In genomic region chr7:143474811-143475210, GRCm38 (mm10) we compare ENCODE assay signal across 13 mouse cellular contexts. TPM values are rescaled to one million over a fixed set of nuclear protein-coding genes. Genes with fewer than 3 reads are reported as not detected.
DNase-seq lines count a peak whose midpoint lies in the region; ATAC-seq and TF ChIP-seq lines count a peak whose summit lies in the region.
"Had no signal": no experiment of that assay in that cellular context is flagged by ENCODE, and none has a peak within 500 bp of the region (broad histone marks: within the 10 kb centered on the region; RNA-seq: fewer than 3 reads in every experiment).

No protein-coding gene starts in this region.

- H3K4me2 ChIP-seq in limb, embryonic 11.5 days (ENCODE audit: low read depth, severe bottlenecking): no peak overlapping the region
- H3K4me2 ChIP-seq in liver, embryonic 11.5 days: no peak overlapping the region
- peak overlapping the region; percentile 49; the same call in 1 of the 2 replicates for H3K4me2 ChIP-seq in stomach, postnatal 0 days (replicated peaks; ENCODE audit: low read depth)
- H3K4me2 ChIP-seq: heart, embryonic 13.5 days; hindbrain, embryonic 13.5 days had no signal

- no peak overlapping the region for H3K4me3 ChIP-seq in limb, embryonic 11.5 days (ENCODE audit: low read depth, low read length)
- no peak overlapping the region for H3K4me3 ChIP-seq in limb, embryonic 10.5 days
- peak overlapping the region; percentile 55 for H3K4me3 ChIP-seq in kidney, adult 2 months (ENCODE audit: insufficient read depth, low read depth, low read length)
- no peak overlapping the region for H3K4me3 ChIP-seq in liver, embryonic 11.5 days (ENCODE audit: low read depth, low read length)
- no peak overlapping the region for H3K4me3 ChIP-seq in stomach, postnatal 0 days (ENCODE audit: low read depth, low read length)
- H3K4me3 ChIP-seq: heart, embryonic 13.5 days; hindbrain, embryonic 13.5 days had no signal

- no peak for TF ChIP-seq EP300 in stomach, postnatal 0 days (optimal IDR thresholded peaks at IDR 0.05)

- no peaks in the 10 kb centered on the region for H3K4me1 ChIP-seq in limb, embryonic 11.5 days (ENCODE audit: control insufficient read depth, insufficient read depth, low read length)
- H3K4me1 ChIP-seq in limb, embryonic 10.5 days: peaks cover 19% of the 10 kb centered on the region
- peaks cover 4% of the 10 kb centered on the region; the same call in 1 of the 2 replicates for H3K4me1 ChIP-seq in kidney, adult 2 months (ENCODE audit: control insufficient read depth, insufficient read depth, low read length)
- no peaks in the 10 kb centered on the region for H3K4me1 ChIP-seq in liver, embryonic 11.5 days (replicated peaks; ENCODE audit: control insufficient read depth, insufficient read depth, low read length)
- 0 out of 2 replicates have a peak, but pooled peaks cover 4% of the 10 kb centered on the region for H3K4me1 ChIP-seq in stomach, postnatal 0 days (replicated peaks; ENCODE audit: control insufficient read depth, insufficient read depth)
- H3K4me1 ChIP-seq: hindbrain, embryonic 13.5 days had no signal

- no peak overlapping the region for H3K27ac ChIP-seq in limb, embryonic 11.5 days (replicated peaks; ENCODE audit: low read depth, low read length)
- H3K27ac ChIP-seq in limb, embryonic 10.5 days: no peak overlapping the region
- peak overlapping the region; percentile 75 for H3K27ac ChIP-seq in kidney, adult 2 months (ENCODE audit: insufficient read depth, low read depth, low read length)
- H3K27ac ChIP-seq in liver, embryonic 11.5 days (ENCODE audit: low read depth, low read length): no peak overlapping the region
- peak overlapping the region; percentile 86; the same call in 1 of the 2 replicates for H3K27ac ChIP-seq in stomach, postnatal 0 days (replicated peaks)
- H3K27ac ChIP-seq: gastrocnemius, adult 2 months; heart, embryonic 13.5 days; hindbrain, embryonic 13.5 days had no signal

- no peak overlapping the region for H3K9ac ChIP-seq in limb, embryonic 11.5 days (ENCODE audit: low read length)
- H3K9ac ChIP-seq in liver, embryonic 11.5 days (ENCODE audit: low read depth, low read length): no peak overlapping the region
- no peak overlapping the region for H3K9ac ChIP-seq in stomach, postnatal 0 days (ENCODE audit: low read length)
- H3K9ac ChIP-seq: heart, embryonic 13.5 days; hindbrain, embryonic 13.5 days had no signal

- H3K36me3 ChIP-seq in limb, embryonic 11.5 days (ENCODE audit: control insufficient read depth, insufficient read depth, low read length): no peaks in the 10 kb centered on the region
- no peaks in the 10 kb centered on the region for H3K36me3 ChIP-seq in limb, embryonic 10.5 days
- H3K36me3 ChIP-seq in kidney, adult 2 months (ENCODE audit: control insufficient read depth, insufficient read depth, low read length): no peaks in the 10 kb centered on the region
- H3K36me3 ChIP-seq in liver, embryonic 11.5 days (ENCODE audit: control insufficient read depth, insufficient read depth, low read length): no peaks in the 10 kb centered on the region
- no peaks in the 10 kb centered on the region for H3K36me3 ChIP-seq in stomach, postnatal 0 days (ENCODE audit: control insufficient read depth, insufficient read depth, low read length)
- H3K36me3 ChIP-seq: heart, embryonic 13.5 days; hindbrain, embryonic 13.5 days had no signal

- TF ChIP-seq POLR2A in kidney, adult 2 months (IDR thresholded peaks at IDR 0.05; ENCODE audit: low read depth, low read length): no peak

- no peaks in the 10 kb centered on the region for H3K27me3 ChIP-seq in limb, embryonic 11.5 days (ENCODE audit: control insufficient read depth, insufficient read depth, low read length)
- peaks cover 9% of the 10 kb centered on the region for H3K27me3 ChIP-seq in limb, embryonic 10.5 days (ENCODE audit: low read depth, poor library complexity, severe bottlenecking)
- H3K27me3 ChIP-seq in kidney, adult 2 months (replicated peaks; ENCODE audit: control insufficient read depth, insufficient read depth, low read length): no peaks in the 10 kb centered on the region
- no peaks in the 10 kb centered on the region for H3K27me3 ChIP-seq in liver, embryonic 11.5 days (replicated peaks; ENCODE audit: control insufficient read depth, insufficient read depth, low read length)
- no peaks in the 10 kb centered on the region for H3K27me3 ChIP-seq in stomach, postnatal 0 days (ENCODE audit: control insufficient read depth, insufficient read depth, low read length)

- no peak for DNase-seq in limb, embryonic 11.5 days (ENCODE audit: low spot score)
- DNase-seq in limb, embryonic 10.5 days (ENCODE audit: low spot score): no peak
- peak; percentile 85 for DNase-seq in kidney, adult 2 months
- DNase-seq in liver, embryonic 11.5 days (ENCODE audit: low spot score): no peak
- DNase-seq in stomach, postnatal 0 days (ENCODE audit: low spot score): peak; percentile 90
- no peak for DNase-seq in cerebellum, adult 8-10 months
- no peak for DNase-seq in frontal cortex, postnatal 36 days (ENCODE audit: low spot score in 2 of 2)
- DNase-seq in urinary bladder, postnatal 25 days (ENCODE audit: low spot score): no peak
- DNase-seq: adrenal gland, adult 2 months; gastrocnemius, adult 2 months; lung, postnatal 10 days had no signal

- TF ChIP-seq CTCF in kidney, adult 2 months (conservative IDR thresholded peaks at IDR 0.05; ENCODE audit: insufficient read depth, insufficient read length, low read depth, low read length): no peak
- no peak for TF ChIP-seq CTCF in stomach, postnatal 0 days (IDR thresholded peaks at IDR 0.05; ENCODE audit: low read depth)

- no peaks in the 10 kb centered on the region for H3K9me3 ChIP-seq in limb, embryonic 11.5 days (ENCODE audit: control insufficient read depth, low read length)
- no peaks in the 10 kb centered on the region for H3K9me3 ChIP-seq in limb, embryonic 10.5 days (replicated peaks)
- no peaks in the 10 kb centered on the region for H3K9me3 ChIP-seq in liver, embryonic 11.5 days (ENCODE audit: control insufficient read depth, low read length)
- no peaks in the 10 kb centered on the region for H3K9me3 ChIP-seq in stomach, postnatal 0 days (ENCODE audit: control insufficient read depth, low read length)
- H3K9me3 ChIP-seq: heart, embryonic 13.5 days; hindbrain, embryonic 13.5 days had no signal

- 22% methylated on average over 10 of the region's 10 CpGs for WGBS in limb, embryonic 11.5 days
- WGBS in limb, embryonic 10.5 days: 32% methylated on average over 10 of the region's 10 CpGs
- 33% methylated on average over 10 of the region's 10 CpGs for WGBS in kidney, adult 2 months
- WGBS in liver, embryonic 11.5 days: 27% methylated on average over 10 of the region's 10 CpGs
- 33% methylated on average over 10 of the region's 10 CpGs for WGBS in stomach, postnatal 0 days

- ATAC-seq in limb, embryonic 11.5 days (ENCODE audit: insufficient number of reproducible peaks, low FRiP score, low TSS enrichment, low read depth): 0 out of 2 replicates have a peak, but pooled peaks have one; percentile 20
- ATAC-seq in liver, embryonic 11.5 days (replicated peaks; ENCODE audit: low FRiP score): peak; percentile 37; the same call in 1 of the 2 replicates
- ATAC-seq in stomach, postnatal 0 days (ENCODE audit: low FRiP score, low TSS enrichment): peak; percentile 55

RNA-seq across cellular contexts. Expression of gene Slc22a18, which starts 1.3 kb away (rescaled TPM):
- polyA plus RNA-seq in limb, embryonic 11.5 days (2014; fragmentation: Nextera tagmentation; extraction: Ambion mirVana): 0.96 and 0.97 TPM in 2 replicates
- polyA plus RNA-seq in limb, embryonic 10.5 days (2016; fragmentation: Nextera tagmentation; extraction: Ambion mirVana): 0.25 and 0.53 TPM in 2 replicates
- polyA plus RNA-seq in kidney, adult 2 months (2012; rRNA removed): 1,125 and 1,412 TPM in 2 replicates
- 2.8 and 5.2 TPM in 2 replicates for polyA plus RNA-seq in liver, embryonic 11.5 days (2014; fragmentation: Nextera tagmentation; extraction: Ambion mirVana)
- 27.0 and 28.1 TPM in 2 replicates for polyA plus RNA-seq in stomach, postnatal 0 days (2015; fragmentation: Nextera tagmentation; extraction: Ambion mirVana)

RNA-seq across cellular contexts. Expression of gene Cdkn1c, which starts 14.0 kb away (rescaled TPM):
- polyA plus RNA-seq in limb, embryonic 11.5 days (2014; fragmentation: Nextera tagmentation; extraction: Ambion mirVana): 1,044 and 1,081 TPM in 2 replicates
- 317 and 593 TPM in 2 replicates for polyA plus RNA-seq in limb, embryonic 10.5 days (2016; fragmentation: Nextera tagmentation; extraction: Ambion mirVana)
- polyA plus RNA-seq in kidney, adult 2 months (2012; rRNA removed): 30.8 and 31.0 TPM in 2 replicates
- polyA plus RNA-seq in liver, embryonic 11.5 days (2014; fragmentation: Nextera tagmentation; extraction: Ambion mirVana): 572 and 617 TPM in 2 replicates
- 185 and 199 TPM in 2 replicates for polyA plus RNA-seq in stomach, postnatal 0 days (2015; fragmentation: Nextera tagmentation; extraction: Ambion mirVana)

RNA-seq across cellular contexts. Expression of gene Phlda2, which starts 28.1 kb away (rescaled TPM):
- 7.5 and 9.6 TPM in 2 replicates for polyA plus RNA-seq in limb, embryonic 11.5 days (2014; fragmentation: Nextera tagmentation; extraction: Ambion mirVana)
- 2.6 and 3.1 TPM in 2 replicates for polyA plus RNA-seq in limb, embryonic 10.5 days (2016; fragmentation: Nextera tagmentation; extraction: Ambion mirVana)
- polyA plus RNA-seq in kidney, adult 2 months (2012; rRNA removed): 46.6 and 50.2 TPM in 2 replicates
- 11.9 and 16.4 TPM in 2 replicates for polyA plus RNA-seq in liver, embryonic 11.5 days (2014; fragmentation: Nextera tagmentation; extraction: Ambion mirVana)
- polyA plus RNA-seq in stomach, postnatal 0 days (2015; fragmentation: Nextera tagmentation; extraction: Ambion mirVana): 15.3 and 16.8 TPM in 2 replicates

Comparison
In these comparisons a context has a peak if more than half of its experiments do, and no peak if none do; other contexts are left out.
1. DNase-seq: peak in kidney, adult 2 months (single experiment) and stomach, postnatal 0 days (single experiment); none in limb, embryonic 11.5 days (single experiment), limb, embryonic 10.5 days (single experiment), liver, embryonic 11.5 days (single experiment), cerebellum, adult 8-10 months (single experiment), frontal cortex, postnatal 36 days (0 of 2) and urinary bladder, postnatal 25 days (single experiment).
2. H3K27ac ChIP-seq: peak in kidney, adult 2 months (single experiment) and stomach, postnatal 0 days (single experiment); none in limb, embryonic 11.5 days (single experiment), limb, embryonic 10.5 days (single experiment) and liver, embryonic 11.5 days (single experiment).
3. RNA of gene Slc22a18, which starts 1.3 kb away (polyA plus RNA-seq): 1,125 to 1,412 TPM in kidney, adult 2 months; 27.0 to 28.1 TPM in stomach, postnatal 0 days, 2.8 to 5.2 TPM in liver, embryonic 11.5 days, 0.96 to 0.97 TPM in limb, embryonic 11.5 days and 0.25 to 0.53 TPM in limb, embryonic 10.5 days; every median in the first group is over 10 times any median in the second.
4. Peak in every context shown above with its lines, with median percentiles within 50 percentile points of each other: ATAC-seq.